Mouse (Mus musculus) spleen, adult 12 weeks (tissue): Measurements from ENCODE around the gene Igfals.

ENCODE experiments used
- DNase-seq: peaks from one replicate; pipeline ENCODE4 v3.0.0; 2022; ENCODE audit warnings: low spot score

Igfals gene

DNA sequence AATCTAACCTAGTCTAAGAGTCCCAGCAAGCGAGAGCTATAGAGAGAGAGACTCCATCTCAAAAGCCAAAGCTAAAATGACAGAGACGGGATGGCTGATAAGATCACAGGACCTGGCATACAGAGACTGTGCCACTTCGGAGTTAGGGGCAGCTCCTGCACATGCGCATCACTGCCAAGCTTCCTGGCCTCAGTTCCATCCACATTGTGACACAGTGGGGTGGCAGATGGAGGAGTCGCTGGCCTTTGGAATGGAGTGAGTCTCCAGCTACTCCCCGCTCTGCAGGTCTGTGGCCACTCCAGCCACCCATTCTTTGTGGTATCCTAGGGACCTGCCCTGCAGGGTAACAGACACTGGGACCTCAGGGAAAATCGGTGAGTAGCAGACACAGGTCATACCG, at the start of gene Igfals:
TSS of gene Igfals (plus strand) at position 222 of the 400 bp plus-strand sequence.
- DNase-seq = no peak

DNA sequence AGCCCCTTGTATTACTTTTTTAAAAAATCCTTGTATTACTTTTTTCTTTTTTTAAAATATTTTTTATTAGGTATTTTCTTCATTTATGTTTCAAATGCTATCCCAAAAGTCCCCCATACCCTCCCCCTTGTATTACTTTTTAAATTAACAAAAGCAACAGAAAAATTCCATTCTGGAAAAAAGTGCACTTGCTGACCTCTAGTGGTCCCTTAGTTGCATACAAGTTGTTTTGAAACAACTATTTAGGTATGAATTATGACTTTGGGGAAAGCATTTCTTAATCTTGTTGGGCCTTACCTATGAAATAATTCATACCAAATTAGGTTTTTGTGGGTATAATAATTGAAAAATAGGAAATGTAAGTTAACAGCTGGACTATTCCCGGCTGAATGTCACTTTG, 48.3 kb upstream of the Igfals start:
- DNase-seq = no peak

DNA sequence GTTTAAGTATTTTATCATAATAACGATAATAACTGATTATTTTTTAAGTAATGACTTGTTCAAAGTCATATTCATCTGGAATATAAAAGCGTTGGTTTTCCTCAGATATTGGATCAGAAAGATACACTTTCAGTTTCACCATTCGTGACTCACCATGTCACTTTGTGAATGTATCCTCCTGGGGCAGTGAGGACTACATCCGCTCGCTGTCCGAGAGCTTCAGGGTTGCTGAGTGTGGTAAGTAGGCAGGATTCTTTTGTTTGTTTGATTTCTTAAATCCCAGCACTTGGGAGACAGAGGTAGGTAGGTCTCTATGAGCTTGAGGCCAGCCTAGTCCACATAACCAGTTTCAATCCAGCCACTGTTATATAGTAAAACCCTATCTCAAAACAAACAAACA, 47.6 kb upstream of the Igfals start:
- no peak for DNase-seq

DNA sequence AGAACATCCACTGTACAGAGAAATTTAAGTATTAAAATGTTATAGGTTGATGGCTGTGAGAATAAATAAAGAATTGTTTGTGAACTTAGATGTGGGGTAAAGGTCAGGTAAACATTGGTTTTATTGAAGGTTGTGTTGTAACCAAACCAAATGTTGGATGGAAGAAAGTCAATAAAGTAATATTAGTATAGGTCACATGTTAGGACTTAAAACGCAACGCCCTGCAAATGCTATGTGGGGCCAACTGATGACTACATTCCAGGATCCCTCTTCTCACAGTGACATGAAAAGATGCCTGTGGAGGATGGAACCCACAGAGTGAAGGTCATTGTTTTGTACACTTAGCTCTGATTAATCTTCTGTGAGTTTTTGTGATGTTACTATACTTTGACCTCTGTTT, 46.3 kb upstream of the Igfals start:
- DNase-seq = no peak

DNA sequence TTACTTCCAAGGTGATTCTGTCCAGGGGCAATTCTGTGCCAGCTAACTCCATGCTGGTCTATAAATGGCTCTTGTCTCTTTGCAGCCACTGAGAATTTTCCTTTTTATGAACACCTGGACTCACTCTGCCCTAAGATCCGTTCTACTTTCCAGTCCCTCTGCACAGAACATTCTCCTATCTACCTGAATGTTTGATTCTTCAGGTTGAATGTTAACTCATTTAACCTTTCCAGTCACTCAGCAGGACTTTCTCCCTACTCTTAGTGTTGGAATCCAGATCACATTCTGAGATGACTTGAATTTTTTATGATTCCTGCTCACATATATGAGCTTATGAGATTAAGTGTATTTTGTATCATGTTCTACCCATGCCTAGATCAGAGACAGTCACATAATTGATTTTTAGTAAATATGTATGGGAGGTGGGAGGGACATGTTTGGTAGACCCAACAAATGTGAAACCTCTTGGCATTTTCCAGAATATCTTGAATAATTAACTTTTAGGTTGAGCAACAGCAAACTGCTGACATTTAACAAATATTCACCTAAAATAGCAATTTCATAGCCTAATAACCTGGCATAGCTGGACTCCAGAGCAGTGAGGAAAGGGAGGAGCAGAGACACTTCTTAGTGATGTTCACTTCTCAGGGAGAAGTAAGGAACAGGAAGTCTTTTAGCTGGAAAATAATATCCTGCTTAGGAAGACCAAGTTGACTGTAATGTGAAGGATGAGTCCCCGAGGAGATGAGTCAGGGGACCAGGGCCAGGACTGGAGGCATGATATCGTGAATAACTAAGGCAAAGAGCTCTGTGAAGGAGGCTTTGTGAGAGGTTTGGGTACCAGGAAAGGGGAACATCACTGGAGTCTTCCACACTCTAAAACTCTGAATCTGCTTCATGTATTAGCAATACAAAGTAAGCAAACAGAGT, 44.2 kb upstream of the Igfals start:
- no peak for DNase-seq

DNA sequence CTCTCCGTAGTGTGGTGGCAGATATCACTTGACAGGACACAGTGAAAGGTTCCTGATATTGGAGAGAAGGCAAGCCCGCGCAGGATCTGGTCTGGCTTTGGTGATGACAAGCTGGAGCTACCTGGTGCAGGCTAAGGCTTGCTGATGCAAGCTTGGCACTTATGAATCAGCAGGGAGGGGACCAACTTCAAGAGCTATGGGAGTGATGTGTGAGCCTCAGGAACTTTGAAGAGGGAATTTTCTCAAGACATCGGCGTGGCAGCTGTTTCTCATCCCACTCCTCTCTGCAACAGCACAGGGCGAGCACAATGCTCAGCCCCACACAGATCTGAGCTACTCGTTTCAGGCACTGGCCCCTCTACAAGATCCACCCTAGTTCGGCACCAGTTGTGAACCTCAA, 26.0 kb upstream of the Igfals start, which contains the start of gene Hagh:
TSS of gene Hagh (plus strand) at position 302 of the 400 bp plus-strand sequence.
- DNase-seq = no peak

DNA sequence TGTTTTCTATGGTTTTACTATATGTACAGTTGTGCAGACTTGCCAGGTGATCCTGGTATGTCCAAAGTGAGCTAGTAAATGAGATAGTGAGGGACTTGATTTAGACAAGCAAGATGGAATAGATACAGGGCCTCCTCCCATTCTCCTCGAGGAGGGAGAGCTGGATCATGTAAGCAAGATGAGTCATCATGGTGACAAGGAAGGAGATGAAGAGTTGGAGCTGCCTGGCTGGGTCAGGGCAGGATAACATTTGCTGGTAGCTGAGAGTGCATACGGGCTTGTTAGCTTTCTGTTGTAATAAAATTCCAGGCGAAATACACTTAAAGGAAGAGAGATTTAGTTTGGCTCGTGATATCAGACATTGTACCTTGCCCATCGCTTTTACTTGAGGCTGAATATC, 25.5 kb upstream of the Igfals start:
- DNase-seq = no peak

DNA sequence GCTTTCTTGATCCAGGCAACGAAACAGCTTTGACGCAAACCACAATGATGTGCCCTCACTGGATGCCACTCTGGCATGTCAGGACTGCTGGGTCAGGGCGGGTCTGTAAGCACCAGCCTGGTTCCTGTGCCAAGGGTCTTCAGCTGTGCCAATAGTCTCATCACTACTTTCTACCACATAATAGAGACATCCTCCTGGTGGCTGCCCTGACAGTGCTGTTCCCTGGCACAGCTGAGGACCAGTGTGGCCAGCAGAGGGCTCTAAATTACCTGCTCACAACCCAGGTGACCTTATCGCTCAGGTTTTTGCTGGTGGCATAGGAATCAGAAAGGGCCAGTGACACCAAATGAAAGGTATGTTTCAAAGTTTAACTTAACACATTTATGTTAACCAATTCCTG, 24.7 kb upstream of the Igfals start:
- no peak for DNase-seq

DNA sequence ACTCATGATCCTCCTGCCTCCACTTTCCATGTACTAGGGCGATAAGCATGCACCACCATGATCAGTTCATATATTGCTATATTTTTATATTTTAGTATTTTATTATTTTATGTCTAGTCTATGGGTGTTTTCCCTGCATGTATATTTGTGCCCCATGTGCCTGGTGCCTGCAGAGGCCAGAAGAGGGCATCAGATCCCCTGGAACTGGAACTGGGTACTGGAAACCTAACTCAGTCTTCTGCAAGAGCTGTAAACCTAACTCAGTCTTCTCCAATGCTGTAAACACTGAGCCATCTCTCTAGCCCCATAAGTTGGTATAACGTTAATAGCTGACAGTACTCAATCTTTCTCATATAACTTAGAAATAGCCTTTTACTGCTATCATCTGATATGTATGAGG, 23.2 kb upstream of the Igfals start:
- DNase-seq = no peak

DNA sequence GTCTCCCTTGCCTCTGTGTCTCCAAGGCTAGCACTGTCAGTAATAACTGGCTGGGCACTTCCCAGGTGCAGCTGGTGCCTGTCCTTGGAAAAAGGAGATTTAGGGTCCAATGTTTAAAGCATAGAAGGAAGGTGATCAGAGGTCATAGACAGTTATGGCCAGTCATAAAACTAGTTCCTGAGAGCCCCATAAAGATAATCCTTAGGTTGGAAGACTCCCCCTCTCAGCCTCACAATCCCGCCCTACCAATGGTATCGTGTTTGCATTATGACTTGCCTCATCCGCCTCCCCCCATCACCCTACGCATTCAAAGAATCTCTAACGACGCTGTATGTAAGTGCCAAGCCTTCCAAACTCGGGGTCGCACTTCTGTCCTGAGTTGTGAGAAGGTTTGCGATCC, 21.3 kb upstream of the Igfals start:
- no peak for DNase-seq

DNA sequence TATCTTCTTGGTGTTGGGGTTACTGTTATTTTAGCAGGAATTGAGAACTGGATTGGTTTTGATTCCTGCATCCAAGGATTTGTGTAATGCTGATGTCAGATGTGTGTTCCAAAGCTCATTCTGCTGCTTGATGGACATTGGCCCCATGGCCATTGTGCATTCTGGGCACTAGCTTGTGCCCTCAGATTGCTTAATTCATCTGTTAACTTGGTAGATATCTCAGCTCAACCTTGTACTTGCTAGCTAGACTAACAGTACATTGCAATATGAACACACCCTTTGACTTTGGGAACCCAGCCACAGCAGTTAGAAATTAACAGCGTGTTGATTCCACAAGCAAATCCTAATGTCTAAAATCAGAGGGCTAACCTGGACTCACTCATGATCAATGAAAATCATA, 18.4 kb upstream of the Igfals start:
- DNase-seq = no peak

DNA sequence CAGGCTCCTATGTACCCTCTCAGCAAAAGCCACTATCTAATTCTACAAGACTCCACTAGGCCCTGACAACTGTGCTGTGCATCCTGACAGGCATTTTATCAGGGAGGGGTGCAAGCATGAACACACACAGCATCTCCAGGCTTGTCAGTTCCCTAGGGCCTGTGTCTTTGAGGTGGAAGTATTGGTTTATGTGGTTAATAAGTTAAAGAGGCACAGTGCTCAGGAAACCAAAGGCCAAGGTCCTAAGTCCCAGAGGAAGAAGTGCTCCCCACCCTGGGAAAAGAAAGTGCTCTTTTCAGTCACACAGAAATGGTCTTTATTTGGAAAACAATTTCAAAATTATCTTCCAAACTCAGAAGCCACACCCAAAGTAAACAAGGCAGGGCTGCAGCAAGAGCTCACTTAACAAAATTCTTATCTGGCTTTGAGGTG, 17.2 kb upstream of the Igfals start:
- peak; percentile 42 for DNase-seq

DNA sequence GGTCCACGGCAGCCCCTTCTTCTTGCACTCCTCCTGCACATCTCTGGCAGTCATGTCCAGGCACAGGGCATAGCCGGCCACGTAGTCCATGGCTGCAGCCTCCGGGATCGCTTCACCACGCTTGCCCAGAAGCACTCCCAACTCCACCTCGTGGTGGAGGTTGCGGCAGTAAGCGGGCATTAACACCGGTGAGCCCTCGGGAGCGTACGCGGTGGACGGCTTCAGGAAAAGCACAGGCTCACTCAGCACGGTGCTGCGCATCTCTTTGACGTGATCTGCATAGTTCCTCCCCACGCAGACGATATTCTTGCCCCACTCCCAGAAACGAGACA, 16.1 kb upstream of the Igfals start:
- DNase-seq = no peak

DNA sequence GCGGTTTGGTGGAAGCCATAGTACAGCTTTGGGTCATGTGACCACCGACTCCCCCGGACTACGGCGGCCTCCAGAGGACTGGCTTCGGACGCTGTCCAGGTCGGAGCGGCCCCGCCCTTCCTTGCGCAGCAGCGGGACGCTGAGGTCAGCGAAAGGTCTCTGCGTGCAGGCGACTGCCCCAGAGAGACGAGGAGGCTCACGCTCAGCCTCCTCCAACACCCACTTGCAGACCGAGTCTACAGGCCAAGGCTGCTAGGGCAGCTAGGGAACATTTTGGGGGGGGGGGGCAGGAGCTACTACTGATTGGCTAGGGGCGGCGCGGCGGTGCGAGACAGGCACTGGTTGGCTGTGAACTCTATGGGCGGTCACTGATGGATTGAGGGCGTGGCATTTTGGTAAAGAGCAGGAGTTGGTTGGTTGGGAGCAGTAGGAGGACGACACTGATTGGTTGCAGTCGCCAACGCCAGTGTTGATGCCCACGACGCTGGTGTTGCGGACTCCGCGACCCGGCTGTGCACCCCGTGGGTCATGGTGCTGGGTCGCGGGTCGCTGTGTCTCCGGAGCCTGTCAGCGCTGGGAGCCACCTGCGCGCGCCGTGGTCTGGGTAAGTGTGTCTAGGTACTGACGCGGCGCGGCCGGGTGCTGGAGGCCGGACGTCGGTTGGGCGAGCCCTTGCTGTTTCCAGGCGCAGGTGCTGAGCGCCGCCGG, 15.6 kb upstream of the Igfals start, which contains the start of gene Fahd1:
TSS of gene Fahd1 (minus strand) at position 300 of the 708 bp plus-strand sequence.
- peak; percentile 90 for DNase-seq

DNA sequence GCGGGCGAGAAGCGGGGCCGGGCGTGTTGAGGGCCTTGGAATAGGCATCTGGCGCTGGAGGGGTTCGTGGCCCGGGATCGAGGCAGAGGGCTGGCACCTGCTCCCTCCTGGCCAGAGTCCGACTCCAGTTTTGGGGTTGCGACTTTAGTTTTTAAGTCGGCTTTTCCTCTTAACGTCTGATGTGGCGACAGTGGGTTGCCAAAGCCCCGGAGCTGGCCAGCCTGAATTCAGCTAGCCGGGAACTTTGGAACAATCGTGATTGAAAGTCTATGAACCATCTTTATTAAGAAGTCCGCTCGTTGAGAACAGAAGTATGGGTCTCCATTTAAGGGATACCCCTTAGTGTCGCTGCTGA, 15.0 kb upstream of the Igfals start:
- no peak for DNase-seq

DNA sequence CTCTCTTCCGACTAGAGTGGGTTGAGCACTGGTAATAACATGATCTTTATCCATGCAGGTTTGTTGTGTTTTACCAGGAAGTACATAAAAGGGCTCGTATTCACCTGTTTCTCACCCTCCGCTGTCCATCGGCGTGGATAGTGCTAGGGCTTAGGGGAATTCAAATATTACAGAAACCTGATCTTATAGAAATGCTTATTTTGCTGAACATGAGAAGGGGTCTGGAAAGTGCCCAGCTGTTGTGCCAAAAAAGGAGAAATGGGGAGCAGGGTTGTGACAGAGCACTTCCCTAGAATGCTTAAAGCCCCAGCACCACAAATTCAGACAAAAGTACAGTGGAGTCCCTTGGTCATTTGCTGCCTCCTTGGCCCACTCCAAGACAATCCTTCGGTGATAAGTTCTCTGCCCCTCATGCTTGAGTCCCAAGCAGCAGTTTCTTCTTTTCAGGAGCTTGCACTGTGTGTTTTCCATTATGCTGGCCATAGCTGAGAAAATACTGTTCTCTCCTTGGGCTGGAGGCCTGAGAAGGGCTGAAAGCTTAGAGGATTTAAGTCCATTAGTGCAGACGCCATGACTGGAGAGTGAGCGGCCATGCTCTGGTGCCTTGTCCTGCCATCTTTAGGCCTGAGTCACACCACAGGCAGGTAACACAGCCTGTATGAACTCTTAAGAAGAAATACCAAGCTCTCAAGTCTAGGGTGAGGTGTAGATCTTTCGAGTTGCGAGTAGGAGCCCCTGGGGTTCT, 14.2 kb upstream of the Igfals start:
- no peak for DNase-seq

DNA sequence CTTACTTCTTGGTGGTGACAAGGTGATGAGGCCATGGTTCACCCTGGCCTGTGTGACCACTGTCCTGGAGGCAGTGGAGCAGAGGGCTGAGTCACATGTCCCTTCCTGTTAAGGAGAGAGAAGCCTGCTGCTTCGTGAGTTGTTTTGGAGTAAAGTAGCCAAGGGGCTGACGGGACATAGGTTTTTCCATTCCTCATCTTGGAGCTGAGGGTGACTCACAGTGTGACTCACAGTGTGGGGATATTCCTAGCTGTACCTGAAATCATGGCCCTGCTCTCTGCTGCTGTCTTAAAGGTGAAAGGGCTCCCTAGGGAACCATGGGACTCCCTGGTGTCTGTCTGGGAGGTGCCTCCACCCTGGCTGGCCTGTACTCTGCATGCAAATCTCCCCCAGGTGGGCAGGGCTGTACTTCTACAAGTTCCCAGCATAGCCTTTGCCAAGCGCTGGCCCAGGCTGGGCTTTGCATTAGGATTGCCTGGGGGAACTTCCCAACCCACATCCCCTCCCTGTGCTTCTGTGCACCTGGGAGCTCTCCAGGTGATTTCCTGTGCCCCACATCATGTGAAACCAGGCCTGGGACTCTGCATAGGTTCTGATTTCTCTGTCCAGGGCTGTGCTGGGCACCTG, 9.8 kb upstream of the Igfals start:
- DNase-seq = no peak

DNA sequence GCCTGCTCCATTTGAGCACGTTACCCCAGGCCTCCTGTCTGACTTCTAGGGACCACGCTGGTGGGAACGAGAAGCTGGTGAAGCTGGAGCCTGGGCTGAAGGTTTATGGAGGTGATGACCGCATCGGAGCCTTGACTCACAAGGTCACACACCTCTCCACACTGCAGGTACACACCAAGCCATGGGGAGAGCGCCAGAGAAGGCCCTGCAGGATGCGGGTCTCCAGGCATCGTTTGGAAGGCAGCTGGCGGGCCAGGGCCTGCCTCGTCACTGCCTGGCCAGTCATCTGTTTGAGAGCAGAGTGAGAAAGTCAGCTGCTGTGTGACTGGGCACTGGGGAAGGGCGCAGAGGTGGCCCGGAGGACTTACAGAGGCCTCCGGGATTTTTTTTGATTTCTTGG, 9.2 kb upstream of the Igfals start:
- DNase-seq = no peak

DNA sequence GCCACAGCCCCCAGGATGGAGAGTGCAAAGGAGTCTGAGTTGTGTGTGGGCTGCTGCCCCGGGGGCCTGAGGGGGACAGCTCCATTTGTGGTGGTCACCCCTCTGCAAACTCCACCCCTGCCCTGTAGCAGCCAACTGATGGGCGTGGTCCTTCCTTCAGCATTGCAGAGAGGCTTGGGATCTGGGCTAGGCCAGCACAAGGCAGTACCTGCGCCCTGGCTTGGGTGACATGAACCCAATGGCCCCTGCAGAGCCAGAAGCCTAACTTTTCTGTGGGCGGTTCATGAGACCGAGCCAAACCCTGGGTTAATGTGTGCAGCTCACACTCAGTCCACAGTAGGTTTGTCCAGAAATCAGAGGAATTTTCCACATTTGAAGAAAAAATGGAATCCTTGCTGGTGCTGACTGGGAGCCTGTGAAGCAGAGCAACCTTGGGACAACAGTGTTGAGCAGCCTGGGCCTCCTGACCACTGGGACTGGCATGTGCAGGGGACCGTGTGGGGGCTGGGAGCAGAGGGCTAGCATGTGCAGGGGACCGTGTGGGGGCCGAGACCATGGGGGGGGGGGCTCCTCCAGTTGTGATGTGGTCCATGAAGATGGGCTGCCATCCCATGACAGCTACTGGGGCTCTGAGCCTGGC, 7.8 kb upstream of the Igfals start:
- no peak for DNase-seq

DNA sequence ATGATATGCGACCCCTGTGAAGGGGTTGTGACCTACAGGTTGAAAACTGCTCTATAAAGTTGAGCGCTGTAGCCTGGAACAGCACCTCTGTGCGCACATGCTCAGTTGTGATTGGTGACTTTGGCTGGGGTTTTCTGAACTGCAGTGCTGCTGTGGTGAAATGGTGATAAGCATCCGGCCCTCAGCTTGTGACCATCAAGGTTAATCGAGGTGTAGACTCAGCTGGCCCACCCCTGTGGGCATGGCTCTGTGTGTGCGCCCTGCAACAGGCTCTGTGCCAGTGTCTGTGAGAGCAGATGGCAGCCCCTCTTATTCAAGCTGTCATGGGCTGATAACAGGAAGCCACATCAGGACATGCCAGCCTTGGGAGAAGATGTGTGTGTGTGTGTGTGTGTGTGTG, 6.8 kb upstream of the Igfals start:
- DNase-seq = peak; percentile 77

DNA sequence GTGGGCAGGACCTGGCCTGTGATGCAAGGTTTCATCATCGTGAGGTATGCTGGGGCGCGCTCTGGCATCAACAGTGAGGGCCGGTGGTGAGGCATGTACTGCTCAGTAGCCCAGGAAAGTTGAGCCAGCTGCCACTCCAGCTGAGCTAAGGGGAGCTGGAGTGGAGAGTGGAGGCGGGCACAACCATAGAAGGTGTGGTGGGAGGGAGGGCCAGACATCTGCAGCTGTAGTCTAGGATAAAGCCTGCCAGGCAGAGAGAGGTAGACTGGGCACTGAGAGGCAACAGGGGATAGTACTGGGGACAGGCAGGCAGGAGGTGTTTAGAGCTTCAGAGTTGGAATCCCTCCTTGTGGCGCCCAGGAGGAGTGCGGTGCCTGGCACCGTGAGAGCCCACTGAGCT, 5.7 kb upstream of the Igfals start:
- DNase-seq = peak; percentile 51

DNA sequence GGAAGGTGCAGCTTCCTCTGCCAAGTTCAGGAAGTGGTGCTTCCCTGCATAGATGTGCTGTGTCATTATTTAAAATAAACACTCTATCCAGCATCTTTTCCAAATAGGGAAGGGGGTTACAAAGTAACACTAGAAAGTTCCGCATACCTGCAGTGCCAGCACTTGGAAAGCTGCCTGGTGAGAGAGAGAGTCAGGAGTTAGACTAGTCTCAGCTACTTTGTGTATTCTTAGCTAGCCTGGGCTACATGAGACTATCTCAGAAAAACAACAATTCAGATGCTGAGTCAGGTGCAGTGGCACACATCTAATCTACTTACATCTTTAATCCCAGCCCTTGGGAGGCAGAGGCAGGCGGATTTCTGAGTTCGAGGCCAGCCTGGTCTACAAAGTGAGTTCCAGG, 4.0 kb upstream of the Igfals start:
- no peak for DNase-seq
